Mouse (Mus musculus): ENCODE data around the gene Gm21149.
"Not testable (repeated sequence)": the region's sequence is repeated elsewhere in the genome, so short reads cannot be mapped to it uniquely, and the experiment has no call there.

The Gm21149 gene

GRCm38 (mm10) chr5:15461613-15462012, 14.7 kb downstream of the Gm21149 start:
- not testable (repeated sequence) for DNase-seq

DNA sequence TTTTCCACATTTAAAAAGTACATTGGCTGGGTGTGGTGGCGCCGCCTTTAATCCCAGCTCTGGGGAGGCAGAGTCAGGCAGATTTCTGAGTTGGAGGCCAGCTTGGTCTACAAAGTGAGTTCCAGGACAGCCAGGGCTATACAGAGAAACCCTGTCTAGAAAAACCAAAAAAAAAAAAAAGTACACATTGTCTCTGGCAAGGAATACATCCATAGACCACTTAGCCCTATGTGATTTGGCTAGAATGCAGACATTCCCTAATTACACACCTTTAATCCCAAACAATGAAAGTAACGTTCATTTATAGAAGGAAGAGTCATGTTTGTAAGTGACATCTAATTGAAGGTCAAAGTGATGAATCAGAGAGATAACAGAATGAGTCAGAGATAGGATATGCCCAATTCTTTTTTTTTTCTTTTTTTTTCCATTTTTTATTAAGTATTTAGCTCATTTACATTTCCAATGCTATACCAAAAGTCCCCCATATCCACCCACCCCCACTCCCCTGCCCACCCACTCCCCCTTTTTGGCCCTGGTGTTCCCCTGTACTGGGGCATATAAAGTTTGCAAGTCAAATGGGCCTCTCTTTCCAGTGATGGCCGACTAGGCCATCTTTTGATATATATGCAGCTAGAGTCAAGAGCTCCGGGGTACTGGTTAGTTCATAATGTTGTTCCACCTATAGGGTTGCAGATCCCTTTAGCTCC, 18.3 kb downstream of the Gm21149 start:
- not testable (repeated sequence) for DNase-seq
